Mouse (Mus musculus): Measurements from ENCODE around the gene Thrsp. TPM values are rescaled to one million over a fixed set of nuclear protein-coding genes. Genes with fewer than 3 reads are reported as not detected.
"Not testable (repeated sequence)": the region's sequence is repeated elsewhere in the genome, so short reads cannot be mapped to it uniquely, and the experiment has no call there.

Thrsp gene
- polyA plus RNA-seq, 1 experiment from 2014 or later: not detected

DNA sequence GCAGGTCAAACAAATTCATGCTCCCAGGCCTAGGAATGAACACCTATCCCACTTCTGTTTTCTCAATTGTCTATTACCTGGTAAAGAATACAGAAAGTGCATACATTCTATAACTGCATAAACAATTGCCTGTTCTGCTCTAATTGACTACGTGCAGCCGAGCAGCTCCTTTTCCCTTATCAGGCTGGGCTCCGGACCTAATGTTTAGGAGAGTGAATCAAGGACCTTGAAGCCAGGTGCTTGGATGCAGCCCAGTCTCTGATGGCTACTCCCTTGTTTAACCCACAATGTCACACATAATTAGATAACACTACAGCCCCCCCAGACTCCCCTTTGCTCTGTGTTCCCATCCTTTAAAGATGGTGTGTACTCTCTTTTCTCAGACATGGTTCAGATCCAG, 16.0 kb upstream of the Thrsp start:
- not testable (repeated sequence) for H3K4me1 ChIP-seq (replicated peaks); H3K36me3 ChIP-seq; DNase-seq; H3K4me3 ChIP-seq (replicated peaks); H3K4me2 ChIP-seq; H3K9ac ChIP-seq; H3K27ac ChIP-seq; H3K27me3 ChIP-seq; ATAC-seq (ENCODE audit: low read depth); H3K9me3 ChIP-seq (replicated peaks)
- WGBS (ENCODE audit: insufficient replicate concordance): 64% methylated on average over 3 of the region's 3 CpGs

DNA sequence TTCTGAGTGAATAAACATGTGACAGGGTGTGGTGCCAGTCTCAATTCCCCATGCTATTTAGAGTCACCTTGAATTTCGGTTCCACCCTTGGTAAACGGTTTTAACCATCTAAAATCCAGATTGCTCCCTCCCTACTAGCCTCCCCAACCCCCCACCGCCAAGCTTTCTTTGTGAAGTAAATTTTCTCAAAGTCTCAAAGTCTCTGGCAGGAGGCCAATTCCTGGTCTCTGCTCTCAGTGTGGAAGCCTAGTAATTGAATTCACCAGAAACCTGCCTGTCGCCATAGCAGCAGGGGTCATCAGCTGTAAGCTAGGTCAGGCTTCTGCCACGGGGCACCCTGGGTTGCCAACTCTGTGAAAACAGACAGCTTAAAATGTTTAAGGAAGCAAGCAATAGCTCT, 12.2 kb upstream of the Thrsp start:
- ATAC-seq (ENCODE audit: low read depth) (no peak), DNase-seq (no peak)
- H3K4me3 ChIP-seq (replicated peaks): no peak overlapping the region
- no peak overlapping the region for H3K4me2 ChIP-seq
- 21% methylated on average over 5 of the region's 5 CpGs for WGBS (ENCODE audit: insufficient replicate concordance)
- H3K36me3 ChIP-seq: no peaks in the 10 kb centered on the region
- no peaks in the 10 kb centered on the region for H3K9me3 ChIP-seq (replicated peaks)
- no peaks in the 10 kb centered on the region for H3K27me3 ChIP-seq
- no peak overlapping the region for H3K9ac ChIP-seq
- H3K4me1 ChIP-seq (replicated peaks): peaks cover 3% of the 10 kb centered on the region; the same call in 1 of the 2 replicates
- H3K27ac ChIP-seq: no peak overlapping the region

DNA sequence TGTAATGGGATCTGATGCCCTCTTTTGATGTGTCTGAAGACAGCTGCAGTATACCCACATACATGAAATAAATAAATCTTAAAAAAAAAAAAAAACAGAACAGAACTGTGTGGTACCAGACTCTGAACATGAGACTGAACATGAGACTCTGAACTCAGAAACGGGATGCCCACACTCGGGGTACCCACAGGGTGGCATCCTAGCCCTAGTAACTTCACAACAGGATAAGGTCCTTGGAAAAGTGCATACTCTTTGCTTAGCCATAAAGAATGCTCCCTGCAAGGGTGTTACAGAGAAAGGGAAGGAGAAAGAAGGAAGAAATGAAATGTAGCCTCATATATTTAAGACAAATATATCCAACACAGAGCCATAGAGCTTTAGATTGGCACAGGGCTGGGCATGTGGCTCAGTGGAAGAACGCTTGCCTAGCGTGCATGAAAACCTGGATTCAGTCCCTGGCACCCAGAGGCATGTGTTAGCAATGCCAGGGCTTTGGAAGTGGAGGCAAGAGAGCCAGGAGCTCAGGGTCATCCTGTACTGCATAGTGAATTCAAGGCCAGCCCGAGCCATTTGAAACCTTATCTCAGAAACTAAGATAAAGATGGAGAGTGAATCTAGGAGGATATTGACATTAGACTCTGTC, 10.4 kb upstream of the Thrsp start:
- H3K36me3 ChIP-seq: no peaks in the 10 kb centered on the region
- H3K27ac ChIP-seq: no peak overlapping the region
- no peak overlapping the region for H3K4me2 ChIP-seq
- no peaks in the 10 kb centered on the region for H3K27me3 ChIP-seq
- no peak for ATAC-seq (ENCODE audit: low read depth)
- DNase-seq: no peak
- H3K4me1 ChIP-seq (replicated peaks): peaks cover 3% of the 10 kb centered on the region; the same call in 1 of the 2 replicates
- H3K9ac ChIP-seq: no peak overlapping the region
- no peak overlapping the region for H3K4me3 ChIP-seq (replicated peaks)
- WGBS (ENCODE audit: insufficient replicate concordance): 62% methylated on average over 5 of the region's 5 CpGs
- no peaks in the 10 kb centered on the region for H3K9me3 ChIP-seq (replicated peaks)

GRCm38 (mm10) chr7:97427296-97427695, 9.8 kb upstream of the Thrsp start:
- H3K4me1 ChIP-seq (replicated peaks): peaks cover 3% of the 10 kb centered on the region; the same call in 1 of the 2 replicates
- H3K36me3 ChIP-seq: no peaks in the 10 kb centered on the region
- 74% methylated on average over 6 of the region's 6 CpGs for WGBS (ENCODE audit: insufficient replicate concordance)
- H3K4me3 ChIP-seq (replicated peaks): no peak overlapping the region
- no peak overlapping the region for H3K9ac ChIP-seq
- no peak overlapping the region for H3K27ac ChIP-seq
- ATAC-seq (ENCODE audit: low read depth): no peak
- H3K9me3 ChIP-seq (replicated peaks): no peaks in the 10 kb centered on the region
- no peak for DNase-seq
- H3K27me3 ChIP-seq: no peaks in the 10 kb centered on the region
- H3K4me2 ChIP-seq: no peak overlapping the region

DNA sequence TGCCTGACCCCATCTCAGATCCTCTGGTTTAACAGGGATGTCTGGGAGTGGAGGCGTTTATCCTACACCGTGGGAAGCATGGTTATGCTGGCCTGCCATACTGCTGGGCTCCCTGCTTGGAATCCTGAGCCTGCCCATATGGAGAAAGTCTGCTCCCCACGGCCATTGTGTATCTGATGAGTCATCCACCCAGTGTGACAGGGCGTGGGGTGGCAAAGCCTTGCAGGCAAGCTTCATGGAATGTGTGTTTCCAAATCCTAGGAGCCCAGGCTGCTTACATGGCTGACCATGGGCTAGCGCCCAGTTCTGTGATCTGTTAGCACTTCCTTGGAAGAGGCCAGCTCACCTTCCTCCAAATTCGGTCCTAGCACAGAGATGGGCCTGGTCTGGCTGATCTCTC, 9.0 kb upstream of the Thrsp start:
- Histone ChIP-seq H3K36me3 (no peaks in the 10 kb centered on the region), H3K4me3 (replicated peaks) (no peak overlapping the region), H3K27me3 (no peaks in the 10 kb centered on the region), H3K9ac (no peak overlapping the region), H3K9me3 (replicated peaks) (no peaks in the 10 kb centered on the region), H3K4me1 (replicated peaks) (peaks cover 3% of the 10 kb centered on the region; the same call in 1 of the 2 replicates), H3K27ac (no peak overlapping the region), H3K4me2 (no peak overlapping the region)
- ATAC-seq (ENCODE audit: low read depth) (no peak), DNase-seq (no peak)
- 64% methylated on average over 6 of the region's 6 CpGs for WGBS (ENCODE audit: insufficient replicate concordance)

DNA sequence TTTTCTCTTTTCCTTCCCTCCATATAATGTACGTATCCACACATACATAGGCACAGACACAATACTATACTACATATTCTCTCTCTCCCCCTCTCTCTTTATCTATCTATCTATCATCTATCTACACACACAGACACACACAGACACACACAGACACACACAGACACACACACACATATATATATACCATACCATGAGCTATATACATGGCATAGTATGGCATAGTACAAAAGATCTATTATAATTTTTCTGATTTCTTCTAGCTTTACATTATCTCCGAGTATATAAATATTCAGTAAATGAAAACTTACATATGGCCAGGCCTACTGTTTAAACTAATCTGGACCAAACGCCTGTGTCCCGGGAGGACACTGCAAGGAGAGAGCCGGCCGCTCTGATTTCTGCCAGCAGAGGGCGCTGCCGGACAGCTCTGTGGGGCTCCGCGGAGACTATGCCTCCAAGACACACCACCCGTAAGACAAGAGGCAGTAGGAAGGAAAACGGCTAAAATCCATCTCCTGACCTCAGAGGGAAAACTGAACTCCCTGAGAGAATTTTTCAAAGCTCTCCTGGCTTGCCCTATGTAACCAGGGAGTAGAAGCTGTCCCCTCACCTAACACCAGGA, 7.2 kb upstream of the Thrsp start:
- Histone ChIP-seq H3K9ac (no peak overlapping the region), H3K27ac (no peak overlapping the region), H3K4me3 (replicated peaks) (no peak overlapping the region), H3K27me3 (no peaks in the 10 kb centered on the region), H3K9me3 (replicated peaks) (no peaks in the 10 kb centered on the region), H3K36me3 (no peaks in the 10 kb centered on the region), H3K4me2 (no peak overlapping the region), H3K4me1 (replicated peaks) (peaks cover 3% of the 10 kb centered on the region; the same call in 1 of the 2 replicates)
- DNase-seq (peak; percentile 66), ATAC-seq (ENCODE audit: low read depth) (peak; percentile 61; the same call in 1 of the 2 replicates)
- WGBS (ENCODE audit: insufficient replicate concordance): 7% methylated on average over 12 of the region's 12 CpGs

DNA sequence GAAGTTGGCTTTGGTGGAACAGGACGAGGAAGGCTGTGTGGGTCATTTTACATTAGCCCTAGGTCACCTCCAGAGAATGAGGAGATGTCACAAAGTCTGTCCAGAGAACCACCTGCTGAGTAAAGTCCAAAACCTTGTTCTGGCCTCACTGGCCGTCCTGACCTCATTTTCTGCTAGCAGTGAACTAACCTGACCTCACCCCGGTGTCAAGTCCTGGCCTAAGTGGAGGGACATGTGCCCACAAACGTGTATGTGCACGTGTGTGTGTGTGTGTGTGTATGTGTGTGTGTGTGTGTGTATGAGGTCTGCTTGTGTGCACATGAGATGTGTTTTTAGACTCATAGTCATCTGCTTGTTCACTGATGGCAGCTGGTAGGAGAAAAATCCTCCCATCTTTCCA, 6.2 kb upstream of the Thrsp start:
- DNase-seq (no peak), ATAC-seq (ENCODE audit: low read depth) (no peak)
- Histone ChIP-seq H3K9ac (peak overlapping the region; percentile 1; the same call in 1 of the 2 replicates), H3K4me3 (replicated peaks) (no peak overlapping the region), H3K4me2 (no peak overlapping the region), H3K4me1 (replicated peaks) (peaks cover 3% of the 10 kb centered on the region; the same call in 1 of the 2 replicates), H3K27me3 (no peaks in the 10 kb centered on the region), H3K36me3 (no peaks in the 10 kb centered on the region), H3K9me3 (replicated peaks) (no peaks in the 10 kb centered on the region), H3K27ac (no peak overlapping the region)
- WGBS (ENCODE audit: insufficient replicate concordance): 46% methylated on average over 5 of the region's 5 CpGs

DNA sequence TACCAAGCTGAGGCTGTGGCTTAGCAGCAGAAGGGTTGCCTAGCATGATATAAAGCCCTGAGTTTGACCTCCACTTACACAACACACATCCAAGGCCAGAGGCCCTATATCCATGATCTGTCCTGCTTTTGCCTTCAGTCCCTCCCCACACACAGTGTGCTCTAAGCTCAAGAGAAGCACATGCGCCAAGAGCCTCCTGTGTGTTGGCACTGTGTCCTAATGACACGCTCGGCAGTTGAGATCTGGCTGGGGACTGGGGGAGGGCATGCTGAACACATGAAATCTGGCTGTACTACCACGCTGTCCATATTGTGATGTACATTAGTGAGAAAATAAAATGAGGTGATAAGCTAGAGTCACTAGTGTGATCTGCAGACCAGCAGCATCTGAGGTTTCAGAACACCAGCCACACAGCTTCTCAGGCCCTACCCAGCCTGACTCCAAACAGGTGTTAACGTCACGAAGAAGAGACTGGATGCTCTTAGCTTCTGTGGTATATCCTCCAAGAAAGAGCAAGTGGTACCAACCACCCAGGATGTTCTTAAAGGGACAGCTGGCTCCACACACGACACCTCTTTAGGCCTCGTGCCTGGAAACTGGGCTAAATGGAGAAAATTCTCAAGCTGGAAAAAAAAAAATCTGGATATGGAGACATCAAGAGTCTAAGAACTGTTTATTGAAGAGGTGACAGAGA, 3.6 kb upstream of the Thrsp start:
- Histone ChIP-seq H3K9ac (no peak overlapping the region), H3K27ac (no peak overlapping the region), H3K4me1 (replicated peaks) (peaks cover 3% of the 10 kb centered on the region; the same call in 1 of the 2 replicates), H3K9me3 (replicated peaks) (no peaks in the 10 kb centered on the region), H3K27me3 (no peaks in the 10 kb centered on the region), H3K36me3 (no peaks in the 10 kb centered on the region), H3K4me3 (replicated peaks) (no peak overlapping the region), H3K4me2 (no peak overlapping the region)
- DNase-seq (no peak), ATAC-seq (ENCODE audit: low read depth) (no peak)
- WGBS (ENCODE audit: insufficient replicate concordance): 73% methylated on average over 8 of the region's 8 CpGs

DNA sequence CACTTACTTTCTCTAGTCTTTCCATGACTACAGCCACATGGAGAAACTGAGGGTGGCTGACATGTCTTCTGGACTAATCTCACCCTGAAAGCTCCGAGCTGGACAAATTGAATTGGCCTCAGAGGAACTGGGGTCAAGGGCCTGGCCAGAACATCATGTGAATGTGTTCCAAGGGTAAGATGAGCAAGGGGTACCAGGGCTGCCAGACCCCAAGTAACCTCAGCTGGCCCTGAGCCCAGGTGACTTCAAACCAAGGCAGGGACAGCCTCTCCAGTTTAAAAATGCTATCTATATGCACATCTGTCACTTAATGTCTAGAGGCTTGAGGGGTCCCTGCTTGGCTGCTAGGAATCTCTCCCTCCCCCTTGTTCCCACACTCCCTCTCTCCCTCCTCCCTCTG, 2.9 kb upstream of the Thrsp start:
- 57% methylated on average over 1 of the region's 1 CpGs for WGBS (ENCODE audit: insufficient replicate concordance)
- Histone ChIP-seq H3K9me3 (replicated peaks) (no peaks in the 10 kb centered on the region), H3K36me3 (no peaks in the 10 kb centered on the region), H3K27ac (no peak overlapping the region), H3K4me3 (replicated peaks) (no peak overlapping the region), H3K9ac (no peak overlapping the region), H3K27me3 (no peaks in the 10 kb centered on the region), H3K4me1 (replicated peaks) (peaks cover 3% of the 10 kb centered on the region; the same call in 1 of the 2 replicates), H3K4me2 (no peak overlapping the region)
- no peak for DNase-seq
- ATAC-seq (ENCODE audit: low read depth): no peak

- no peak overlapping the region for H3K4me2 ChIP-seq
- no peaks in the 10 kb centered on the region for H3K4me1 ChIP-seq (replicated peaks)
- H3K4me3 ChIP-seq (replicated peaks): no peak overlapping the region
- no peaks in the 10 kb centered on the region for H3K27me3 ChIP-seq
- H3K36me3 ChIP-seq: no peaks in the 10 kb centered on the region
- no peaks in the 10 kb centered on the region for H3K9me3 ChIP-seq (replicated peaks)
- H3K27ac ChIP-seq: no peak overlapping the region
- DNase-seq (no peak), ATAC-seq (ENCODE audit: low read depth) (no peak)
- no peak overlapping the region for H3K9ac ChIP-seq
- WGBS (ENCODE audit: insufficient replicate concordance): 68% methylated on average over 5 of the region's 5 CpGs
Observed at GRCm38 (mm10) chr7:97419163-97419562, 1.6 kb upstream of the Thrsp start.

DNA sequence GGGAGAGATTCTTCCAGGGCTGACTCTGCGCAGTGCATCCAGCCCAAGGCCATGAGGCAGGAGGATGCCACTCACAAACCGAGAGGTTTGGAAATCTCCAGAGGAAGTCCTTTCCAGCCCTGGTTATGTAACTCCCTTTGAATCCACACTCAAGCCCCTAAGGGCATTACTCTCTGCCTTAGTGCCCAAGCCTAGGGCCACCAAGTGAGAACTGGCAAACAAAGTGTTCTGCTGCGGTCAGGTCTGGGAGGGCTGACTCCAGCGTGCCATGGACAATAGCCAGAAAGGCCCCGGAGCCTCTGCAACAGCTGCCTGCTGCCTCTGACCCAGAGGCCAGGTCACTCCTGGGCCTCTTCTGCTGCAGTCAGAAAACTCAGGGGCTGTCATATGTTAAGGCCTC, 1.2 kb upstream of the Thrsp start:
- Histone ChIP-seq H3K27me3 (no peaks in the 10 kb centered on the region), H3K9ac (no peak overlapping the region), H3K4me3 (replicated peaks) (no peak overlapping the region), H3K27ac (no peak overlapping the region), H3K36me3 (no peaks in the 10 kb centered on the region), H3K4me2 (no peak overlapping the region), H3K9me3 (replicated peaks) (no peaks in the 10 kb centered on the region), H3K4me1 (replicated peaks) (peaks cover 2% of the 10 kb centered on the region; the same call in 1 of the 2 replicates)
- WGBS (ENCODE audit: insufficient replicate concordance): 76% methylated on average over 5 of the region's 5 CpGs
- DNase-seq (no peak), ATAC-seq (ENCODE audit: low read depth) (no peak)

All from liver, embryonic 13.5 days (tissue).